Mouse (Mus musculus) embryonic facial prominence, embryonic 12.5 days (tissue): ENCODE measurements around the gene Gon7. TPM values are rescaled to one million over a fixed set of nuclear protein-coding genes. Genes with fewer than 3 reads are reported as not detected.
A peak's percentile ranks its signal among the peaks of the same experiment; 100 is the strongest.

Experiments used
- ATAC-seq: fragments of 200-750 bp; cut with Nextera tagmentation; 2 replicates; pipeline ENCODE4 v1.8.0; 2017; ENCODE audit not compliant: insufficient number of reproducible peaks, insufficient read depth, low FRiP score, low TSS enrichment
- H3K27ac ChIP-seq: fragments of 300-500 bp; sonication (generic); 2 replicates; pipeline ENCODE4 v1.5.1; 2016; ENCODE audit warnings: mild to moderate bottlenecking
- H3K27me3 ChIP-seq: fragments of 300-500 bp; sonication (generic); 2 replicates; pipeline ENCODE4 v1.6.1; 2016; ENCODE audit warnings: mild to moderate bottlenecking, moderate library complexity
- H3K36me3 ChIP-seq: fragments of 300-500 bp; sonication (generic); 2 replicates; pipeline ENCODE4 v1.6.1; 2016; ENCODE audit warnings: mild to moderate bottlenecking
- H3K4me1 ChIP-seq: fragments of 300-500 bp; sonication (generic); 2 replicates; pipeline ENCODE4 v1.6.1; 2016
- H3K4me2 ChIP-seq: fragments of 300-500 bp; sonication (generic); replicated peaks from 2 replicates; pipeline ENCODE4 v1.6.1; 2016; ENCODE audit warnings: mild to moderate bottlenecking, moderate library complexity
- H3K4me3 ChIP-seq: fragments of 300-500 bp; sonication (generic); 2 replicates; pipeline ENCODE4 v1.5.1; 2016; ENCODE audit warnings: mild to moderate bottlenecking
- H3K9ac ChIP-seq: fragments of 300-500 bp; sonication (generic); 2 replicates; pipeline ENCODE4 v1.6.1; 2016; ENCODE audit warnings: mild to moderate bottlenecking, moderate library complexity
- H3K9me3 ChIP-seq: fragments of 300-500 bp; sonication (generic); 2 replicates; pipeline ENCODE4 v1.6.1; 2016; ENCODE audit warnings: mild to moderate bottlenecking, moderate library complexity
- WGBS: fragments of 180-500 bp; shearing (Covaris S2); methylation state at CpG from one replicate; pipeline ENCODE4 v1.1.7; 2016; 5-methylcytosine and 5-hydroxymethylcytosine counted together
- polyA plus RNA-seq: library from polyadenylated mRNA; unstranded; fragments of >200 nt; fragmentation: Nextera tagmentation; extraction: Ambion mirVana; gene quantifications from 2 replicates; pipeline ENCODE4 v1.2.1, GENCODE M21; 2016

Gon7 gene
- polyA plus RNA-seq, 1 experiment from 2014 or later, result 35.3 TPM

- Histone ChIP-seq H3K27ac (no peak overlapping the region), H3K36me3 (no peaks in the 10 kb centered on the region), H3K4me3 (no peak overlapping the region), H3K9ac (no peak overlapping the region), H3K4me1 (peaks cover 1% of the 10 kb centered on the region; the same call in 1 of the 2 replicates), H3K9me3 (no peaks in the 10 kb centered on the region), H3K4me2 (no peak overlapping the region), H3K27me3 (no peaks in the 10 kb centered on the region)
- no peak for ATAC-seq
- 81% methylated on average over 10 of the region's 10 CpGs for WGBS
These were observed 42.8 kb downstream of the Gon7 start for GRCm38 (mm10) chr12:102714654-102715395.

- no peaks in the 10 kb centered on the region for H3K4me1 ChIP-seq
- no peaks in the 10 kb centered on the region for H3K36me3 ChIP-seq
- no peak overlapping the region for H3K4me2 ChIP-seq
- no peaks in the 10 kb centered on the region for H3K27me3 ChIP-seq
- ATAC-seq, result no peak
- no peak overlapping the region for H3K27ac ChIP-seq
- WGBS, result 69% methylated on average over 2 of the region's 2 CpGs
- no peak overlapping the region for H3K9ac ChIP-seq
- no peaks in the 10 kb centered on the region for H3K9me3 ChIP-seq
- no peak overlapping the region for H3K4me3 ChIP-seq
These were observed 43.5 kb downstream of the Gon7 start for GRCm38 (mm10) chr12:102714116-102714515.

GRCm38 (mm10) chr12:102713153-102713865 is 44.3 kb downstream of the Gon7 start:
- H3K36me3 ChIP-seq, result no peaks in the 10 kb centered on the region
- no peaks in the 10 kb centered on the region for H3K27me3 ChIP-seq
- H3K4me1 ChIP-seq, result no peaks in the 10 kb centered on the region
- no peak for ATAC-seq
- no peak overlapping the region for H3K9ac ChIP-seq
- 65% methylated on average over 20 of the region's 20 CpGs for WGBS
- no peak overlapping the region for H3K4me2 ChIP-seq
- H3K4me3 ChIP-seq, result no peak overlapping the region
- H3K9me3 ChIP-seq, result no peaks in the 10 kb centered on the region
- H3K27ac ChIP-seq, result no peak overlapping the region

GRCm38 (mm10) chr12:102710851-102711375 is 46.7 kb downstream of the Gon7 start:
- no peaks in the 10 kb centered on the region for H3K36me3 ChIP-seq
- H3K4me1 ChIP-seq, result no peaks in the 10 kb centered on the region; the same call in 1 of the 2 replicates
- H3K9ac ChIP-seq, result no peak overlapping the region
- no peak overlapping the region for H3K4me2 ChIP-seq
- H3K4me3 ChIP-seq, result no peak overlapping the region
- H3K9me3 ChIP-seq, result no peaks in the 10 kb centered on the region
- no peaks in the 10 kb centered on the region for H3K27me3 ChIP-seq
- WGBS, result 54% methylated on average over 4 of the region's 4 CpGs
- ATAC-seq, result no peak
- H3K27ac ChIP-seq, result no peak overlapping the region

- 87% methylated on average over 5 of the region's 5 CpGs for WGBS
- Histone ChIP-seq H3K9ac (no peak overlapping the region), H3K9me3 (no peaks in the 10 kb centered on the region), H3K27me3 (no peaks in the 10 kb centered on the region), H3K4me3 (no peak overlapping the region), H3K36me3 (no peaks in the 10 kb centered on the region), H3K4me2 (no peak overlapping the region), H3K4me1 (peaks cover 4% of the 10 kb centered on the region; the same call in 1 of the 2 replicates), H3K27ac (no peak overlapping the region)
- ATAC-seq, result no peak
These were observed 47.7 kb downstream of the Gon7 start for GRCm38 (mm10) chr12:102709896-102710295.

GRCm38 (mm10) chr12:102708220-102708619 is 49.4 kb downstream of the Gon7 start:
- Histone ChIP-seq H3K27ac (no peak overlapping the region), H3K4me1 (peaks cover 12% of the 10 kb centered on the region), H3K36me3 (no peaks in the 10 kb centered on the region), H3K4me3 (no peak overlapping the region), H3K27me3 (no peaks in the 10 kb centered on the region), H3K9ac (no peak overlapping the region), H3K9me3 (no peaks in the 10 kb centered on the region), H3K4me2 (no peak overlapping the region)
- WGBS, result 81% methylated on average over 11 of the region's 11 CpGs
- ATAC-seq, result no peak

GRCm38 (mm10) chr12:102706833-102707463 is 50.7 kb downstream of the Gon7 start:
- Histone ChIP-seq H3K36me3 (no peaks in the 10 kb centered on the region), H3K27ac (no peak overlapping the region), H3K9ac (no peak overlapping the region), H3K9me3 (no peaks in the 10 kb centered on the region), H3K4me2 (no peak overlapping the region), H3K4me3 (no peak overlapping the region), H3K4me1 (peaks cover 21% of the 10 kb centered on the region), H3K27me3 (no peaks in the 10 kb centered on the region)
- ATAC-seq, result no peak
- WGBS, result 79% methylated on average over 10 of the region's 10 CpGs

GRCm38 (mm10) chr12:102705906-102706640 is 51.5 kb downstream of the Gon7 start:
- Histone ChIP-seq H3K9ac (no peak overlapping the region), H3K27ac (no peak overlapping the region), H3K9me3 (no peaks in the 10 kb centered on the region), H3K4me3 (peak overlapping the region; percentile 74), H3K36me3 (no peaks in the 10 kb centered on the region), H3K4me2 (peak overlapping the region; percentile 92), H3K27me3 (no peaks in the 10 kb centered on the region), H3K4me1 (peaks cover 21% of the 10 kb centered on the region)
- 75% methylated on average over 6 of the region's 6 CpGs for WGBS
- no peak for ATAC-seq

GRCm38 (mm10) chr12:102705216-102705871 is 52.3 kb downstream of the Gon7 start:
- no peaks in the 10 kb centered on the region for H3K36me3 ChIP-seq
- WGBS, result 3% methylated on average over 31 of the region's 45 CpGs

GRCm38 (mm10) chr12:102704457-102705198 is 53.0 kb downstream of the Gon7 start, which contains the start of gene Itpk1:
Gene Itpk1, minus strand, starts transcription at chr12:102704930.
- H3K9me3 ChIP-seq, result no peaks in the 10 kb centered on the region
- under 1% methylated on average over 74 of the region's 105 CpGs for WGBS
- H3K27ac ChIP-seq, result peak within 1 kb of the TSS; percentile 83
- peak within 1 kb of the TSS; percentile 92 for H3K4me2 ChIP-seq
- H3K27me3 ChIP-seq, result no peaks in the 10 kb centered on the region
- H3K36me3 ChIP-seq, result no peaks in the 10 kb centered on the region
- peak; percentile 76 for ATAC-seq
- peak within 1 kb of the TSS; percentile 74 for H3K4me3 ChIP-seq
- peaks cover 30% of the 10 kb centered on the region for H3K4me1 ChIP-seq
- H3K9ac ChIP-seq, result peak within 1 kb of the TSS; percentile 76

More at GRCm38 (mm10) chr12:102705216-102705871, 52.3 kb downstream of the Gon7 start:
- ATAC-seq, result peak; percentile 79
- peak overlapping the region; percentile 74 for H3K4me3 ChIP-seq
- no peaks in the 10 kb centered on the region for H3K9me3 ChIP-seq
- H3K4me2 ChIP-seq, result peak overlapping the region; percentile 92
- no peaks in the 10 kb centered on the region for H3K27me3 ChIP-seq
- H3K9ac ChIP-seq, result peak overlapping the region; percentile 76
- peak overlapping the region; percentile 83 for H3K27ac ChIP-seq
- H3K4me1 ChIP-seq, result peaks cover 24% of the 10 kb centered on the region
